Mouse (Mus musculus): Measurements from ENCODE around the gene Ylpm1.

Gene Ylpm1

GRCm38 (mm10) chr12:85009776-85010175 lies 13.7 kb downstream of the Ylpm1 start:
- DNase-seq: no peak

DNA sequence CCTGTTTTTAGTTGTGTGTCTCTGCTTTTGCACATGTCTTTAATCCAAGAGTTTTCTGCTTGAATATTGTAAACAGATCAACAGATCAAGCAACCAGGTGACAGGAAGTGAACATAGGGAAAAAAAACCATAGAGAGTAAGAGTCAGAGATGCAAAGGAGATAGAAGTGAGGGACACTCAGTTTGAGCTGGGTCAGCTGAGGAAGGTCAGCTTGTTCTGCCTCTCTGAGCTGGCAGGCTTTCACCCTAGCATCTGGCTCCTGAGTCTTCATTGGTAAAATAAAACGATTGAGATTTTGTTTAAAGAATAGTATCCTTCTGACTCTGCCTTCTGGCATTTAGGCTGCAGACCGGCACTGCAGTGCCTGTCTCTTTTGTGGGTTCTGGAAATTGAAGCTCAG lies 14.4 kb downstream of the Ylpm1 start:
- no peak for DNase-seq

- no peak for DNase-seq
Measured at GRCm38 (mm10) chr12:85012185-85012584, 16.1 kb downstream of the Ylpm1 start.

GRCm38 (mm10) chr12:85022071-85022470 lies 25.9 kb downstream of the Ylpm1 start:
- no peak for DNase-seq

- DNase-seq: no peak
Measured at GRCm38 (mm10) chr12:85032710-85033109, 36.6 kb downstream of the Ylpm1 start.

DNA sequence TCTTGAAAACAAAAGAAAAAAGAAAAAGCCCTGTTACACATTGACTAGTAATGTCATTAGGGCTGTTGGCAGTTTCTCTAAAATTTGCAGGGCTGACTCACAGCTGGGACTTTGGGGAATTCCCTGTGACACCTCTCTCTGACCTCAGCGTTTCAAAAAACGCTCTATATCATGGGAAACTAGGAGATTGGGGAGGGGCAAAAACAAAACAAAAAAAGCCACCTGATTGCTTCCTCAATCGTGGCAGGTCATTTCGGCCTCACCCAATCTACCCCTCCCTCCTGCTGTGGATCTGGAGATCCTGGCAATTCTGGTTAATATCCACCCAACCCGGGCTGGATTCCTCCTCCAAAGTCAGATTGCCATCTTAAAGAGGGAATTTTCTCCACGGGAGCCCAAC lies 55.1 kb downstream of the Ylpm1 start:
- no peak for DNase-seq

GRCm38 (mm10) chr12:85071043-85071442 lies 74.9 kb downstream of the Ylpm1 start:
- DNase-seq: no peak

DNA sequence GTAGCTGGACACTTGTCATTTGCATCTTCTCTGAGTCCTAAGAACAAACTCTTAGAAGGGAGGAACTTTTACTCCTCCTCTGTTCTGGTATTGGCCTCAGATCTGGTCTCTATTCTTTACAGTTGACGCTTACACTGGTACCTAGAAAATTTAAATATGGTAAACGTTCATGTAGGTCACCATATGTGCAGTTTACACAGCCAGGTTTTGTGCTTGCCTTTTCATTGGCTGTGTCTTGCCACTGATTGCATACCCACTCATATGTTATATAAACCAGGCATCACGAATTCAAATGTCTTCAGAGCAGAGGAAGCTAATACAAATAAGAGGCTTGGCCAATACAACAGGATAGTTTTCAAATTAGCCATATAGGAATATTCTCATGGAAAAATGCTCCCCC lies 81.0 kb downstream of the Ylpm1 start:
- no peak for DNase-seq

- DNase-seq: no peak
Measured at GRCm38 (mm10) chr12:85084257-85084656, 88.1 kb downstream of the Ylpm1 start.

DNA sequence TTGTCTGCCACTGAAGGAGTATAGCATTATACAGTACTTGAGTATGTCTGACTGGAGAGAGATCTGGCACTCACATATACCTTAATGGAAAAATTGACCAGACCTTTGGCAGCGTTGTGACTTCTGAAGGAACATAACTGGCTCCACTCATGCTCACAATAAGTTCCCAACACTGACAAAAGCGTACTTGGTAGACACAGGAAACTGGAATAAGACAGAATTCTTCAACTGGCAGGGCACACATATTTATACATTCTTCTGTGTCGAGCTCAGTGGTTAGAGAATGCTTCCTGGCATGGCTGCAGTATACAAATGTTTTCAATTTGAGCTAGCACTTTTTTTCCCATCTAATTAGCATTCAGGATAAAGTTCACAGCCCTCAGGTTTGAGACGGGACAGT lies 88.8 kb downstream of the Ylpm1 start:
- DNase-seq: no peak

DNA sequence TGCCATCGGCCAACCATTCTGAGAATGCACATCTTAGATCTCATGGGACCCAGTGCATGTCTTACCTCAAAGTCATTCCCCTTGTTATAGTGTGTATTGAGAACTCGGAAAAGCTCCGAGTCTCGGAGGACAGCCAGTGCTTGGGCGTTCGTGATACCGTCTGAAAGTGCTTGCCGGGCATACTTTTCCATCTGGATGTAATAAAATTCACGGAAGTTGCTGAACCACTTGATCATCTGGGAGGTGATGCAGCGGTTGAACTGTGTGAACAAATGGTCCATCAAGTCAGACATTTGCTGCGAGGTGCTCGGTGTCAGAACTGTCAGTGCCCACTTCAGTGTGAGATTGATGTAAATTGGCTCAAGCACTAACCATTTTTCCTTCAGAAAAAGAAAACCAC lies 91.7 kb downstream of the Ylpm1 start:
- DNase-seq: no peak

DNA sequence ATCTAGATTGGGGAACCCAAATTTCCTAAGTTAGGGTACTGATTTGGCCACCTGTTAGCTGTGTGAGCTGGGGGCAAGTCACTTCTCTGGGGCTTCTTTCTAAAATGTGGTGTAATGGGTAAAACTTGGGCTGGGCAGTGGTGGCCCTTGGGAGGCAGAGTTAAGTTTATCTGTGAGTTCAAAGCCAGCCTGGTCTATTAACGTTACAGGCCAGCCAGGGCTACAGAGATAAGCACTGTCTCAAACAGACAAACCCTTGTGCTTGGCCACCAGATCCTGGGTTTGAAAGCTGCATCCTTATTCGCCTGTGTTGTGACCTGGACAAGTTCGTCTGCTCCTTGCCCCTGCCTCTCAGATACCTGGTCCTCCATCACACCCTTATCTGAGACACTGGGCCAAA lies 95.1 kb downstream of the Ylpm1 start:
- DNase-seq: no peak

DNA sequence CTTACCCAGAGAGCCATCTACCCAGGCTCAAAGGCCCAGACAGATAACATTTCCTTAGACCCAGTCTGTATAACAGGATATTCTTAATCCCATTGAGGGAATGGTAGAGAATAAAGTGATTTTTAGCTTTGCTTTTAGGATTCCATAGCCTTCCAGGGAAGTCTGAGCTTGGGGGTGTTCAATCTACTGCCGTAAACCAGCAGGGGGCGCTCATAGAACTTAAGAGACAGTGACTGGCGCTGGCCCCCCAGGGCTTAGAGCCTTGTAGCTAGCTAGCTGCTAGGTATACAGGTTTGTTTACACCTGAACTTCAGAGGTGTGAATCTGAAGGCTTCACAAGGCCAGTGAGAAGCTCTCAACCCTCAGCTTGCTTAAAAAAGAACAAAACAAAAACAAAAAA lies 96.1 kb downstream of the Ylpm1 start:
- peak; percentile 32 to 73 for DNase-seq

- DNase-seq: no peak
Measured at GRCm38 (mm10) chr12:85094010-85094409, 97.9 kb downstream of the Ylpm1 start.

DNA sequence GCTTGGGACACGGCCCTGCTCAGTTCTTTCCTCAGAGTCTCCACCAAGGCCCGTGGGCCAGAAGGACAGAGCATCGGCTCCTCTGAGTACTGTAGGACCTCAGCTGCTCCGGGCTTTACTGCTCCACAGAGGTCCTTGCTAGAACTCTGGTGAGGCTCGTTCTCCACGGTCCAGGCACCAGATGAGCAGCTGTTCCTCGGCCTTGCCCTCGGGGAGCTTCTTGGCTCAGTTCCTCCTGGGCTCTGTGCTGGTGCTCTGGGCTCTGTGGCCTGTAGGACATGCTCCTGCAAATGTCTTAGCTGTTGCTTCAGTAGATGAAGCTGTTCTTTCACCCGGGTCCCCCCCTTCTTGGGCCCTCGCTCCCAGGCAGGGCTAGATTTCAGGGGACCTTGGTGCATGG lies 98.6 kb downstream of the Ylpm1 start:
- DNase-seq: no peak

DNA sequence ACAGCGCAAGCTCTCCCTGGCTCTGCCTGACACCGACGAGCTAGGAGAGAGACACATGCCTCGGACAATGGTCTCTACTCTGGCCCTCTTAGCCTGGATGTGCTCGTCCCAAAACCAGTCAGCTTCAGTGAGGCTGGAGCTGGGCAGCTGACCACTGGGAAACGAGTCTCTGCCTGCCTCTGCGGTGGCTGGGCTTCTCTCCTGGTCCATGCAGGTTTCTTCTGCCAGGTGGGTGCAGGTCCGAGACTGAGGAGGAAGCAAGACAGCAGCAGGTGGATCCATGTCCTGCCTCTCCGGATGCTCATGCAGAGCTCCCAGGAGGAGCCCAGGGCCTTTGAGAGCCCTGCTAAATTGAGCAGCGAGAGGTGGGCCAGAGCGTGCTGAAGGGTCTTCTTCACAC lies 99.0 kb downstream of the Ylpm1 start:
- DNase-seq: no peak

DNA sequence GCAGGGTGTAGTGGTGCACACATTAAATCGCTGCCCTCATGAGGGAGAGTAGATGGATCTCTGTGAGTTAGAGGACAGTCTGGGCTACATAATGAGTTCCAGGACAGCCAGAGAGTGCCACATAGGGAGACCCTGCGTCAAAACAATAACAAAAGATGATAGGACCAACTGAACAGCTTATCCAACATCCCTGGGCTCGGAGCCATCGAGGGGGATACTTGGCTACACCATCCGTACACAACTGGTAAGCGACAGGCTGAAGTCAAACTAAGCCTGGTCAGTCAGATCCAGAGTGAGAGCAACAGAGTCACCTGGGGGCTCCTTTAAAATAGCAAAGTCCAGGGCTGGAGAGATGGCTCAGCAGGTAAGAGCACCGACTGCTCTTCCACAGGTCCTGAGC lies 99.7 kb downstream of the Ylpm1 start:
- DNase-seq: no peak

DNA sequence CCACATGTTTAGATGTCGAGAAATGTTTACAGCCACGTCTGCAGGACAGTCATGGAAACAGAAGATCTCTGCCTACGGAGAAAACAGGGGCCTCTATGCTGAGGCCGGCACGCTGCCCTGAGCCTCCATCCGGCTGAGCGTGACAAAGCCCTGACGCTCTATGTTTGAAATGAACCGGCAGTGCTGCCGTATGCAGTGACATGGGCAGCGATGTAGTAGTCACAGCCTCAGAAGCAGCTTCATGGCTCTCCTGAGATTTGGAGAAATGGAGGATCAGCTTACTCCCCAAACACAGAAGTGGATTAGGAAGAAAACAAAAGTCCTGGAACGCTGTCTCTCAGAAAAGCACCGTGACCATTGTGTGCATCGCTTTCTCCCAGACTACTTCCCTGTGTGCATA lies 104.9 kb downstream of the Ylpm1 start:
- no peak for DNase-seq

DNA sequence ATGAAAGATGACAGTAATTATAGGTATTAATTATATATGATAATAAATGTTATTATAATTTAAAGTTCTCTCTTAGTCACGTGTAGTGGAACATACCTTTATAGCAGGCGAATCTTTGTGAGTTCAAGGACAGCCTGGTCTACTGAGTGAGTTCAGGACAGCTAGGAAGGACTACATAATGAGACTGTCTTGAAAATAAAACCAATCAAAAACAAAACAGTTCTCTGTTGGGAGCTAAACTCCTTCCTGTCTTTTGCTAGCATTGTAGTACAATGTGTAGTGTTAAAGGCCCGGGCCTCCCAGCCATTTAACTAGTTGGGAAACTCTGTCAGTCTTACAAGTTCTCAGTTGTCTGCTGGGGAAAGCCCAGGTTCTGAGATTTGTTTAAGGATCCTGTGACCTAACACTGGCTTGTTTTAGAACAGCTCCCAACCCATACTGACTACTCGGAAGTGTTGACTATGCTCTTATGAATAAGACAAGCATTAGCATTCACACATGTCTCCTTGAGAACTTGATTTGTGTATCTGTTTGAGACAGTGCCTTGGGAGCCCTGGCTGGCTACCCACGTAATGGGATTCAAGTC lies 105.5 kb downstream of the Ylpm1 start:
- no peak for DNase-seq

GRCm38 (mm10) chr12:85103096-85103495 lies 107.0 kb downstream of the Ylpm1 start:
- DNase-seq: no peak

GRCm38 (mm10) chr12:85104789-85105188 lies 108.7 kb downstream of the Ylpm1 start:
- no peak for DNase-seq

DNA sequence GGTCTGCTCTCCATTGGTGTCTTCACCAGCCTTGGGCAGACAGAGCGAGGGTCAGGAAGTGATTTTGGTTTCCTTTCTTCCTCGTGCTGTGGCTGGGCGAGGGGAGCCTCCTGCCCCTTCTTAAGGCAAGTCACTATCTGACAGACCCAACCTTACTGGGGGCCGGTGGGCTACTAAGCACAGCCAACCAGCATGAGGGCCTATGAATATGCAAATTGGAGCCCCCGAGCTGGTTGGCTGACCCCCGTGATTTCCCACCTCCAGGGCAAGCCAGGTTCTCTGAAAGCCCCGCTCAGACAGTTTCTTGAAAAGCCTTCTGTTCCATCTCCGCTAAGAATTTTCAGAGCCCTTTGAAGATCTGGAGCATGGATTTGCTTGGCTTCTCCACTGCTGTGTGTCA lies 110.2 kb downstream of the Ylpm1 start:
- DNase-seq: no peak

GRCm38 (mm10) chr12:85108643-85109042 lies 112.5 kb downstream of the Ylpm1 start:
- no peak for DNase-seq

DNA sequence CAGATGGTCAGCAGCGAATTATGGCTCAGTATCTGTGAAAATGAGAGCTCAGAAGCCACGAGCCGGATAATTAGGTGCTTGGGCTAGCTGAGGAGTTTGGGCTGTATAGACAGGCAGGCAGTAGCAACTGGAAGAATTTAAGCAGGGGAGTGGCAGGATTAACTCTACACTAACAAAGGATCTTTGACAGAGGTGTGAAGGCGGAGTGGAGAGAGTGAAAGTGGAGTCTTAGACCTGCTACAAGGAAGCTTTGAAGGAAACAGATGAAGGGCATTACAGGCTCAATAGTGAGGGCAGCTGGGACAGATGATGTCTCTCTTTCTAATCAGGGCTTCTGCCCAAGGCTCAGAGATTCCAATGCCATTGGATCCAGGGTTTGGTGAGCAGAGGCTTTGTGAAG lies 113.3 kb downstream of the Ylpm1 start:
- no peak for DNase-seq

DNA sequence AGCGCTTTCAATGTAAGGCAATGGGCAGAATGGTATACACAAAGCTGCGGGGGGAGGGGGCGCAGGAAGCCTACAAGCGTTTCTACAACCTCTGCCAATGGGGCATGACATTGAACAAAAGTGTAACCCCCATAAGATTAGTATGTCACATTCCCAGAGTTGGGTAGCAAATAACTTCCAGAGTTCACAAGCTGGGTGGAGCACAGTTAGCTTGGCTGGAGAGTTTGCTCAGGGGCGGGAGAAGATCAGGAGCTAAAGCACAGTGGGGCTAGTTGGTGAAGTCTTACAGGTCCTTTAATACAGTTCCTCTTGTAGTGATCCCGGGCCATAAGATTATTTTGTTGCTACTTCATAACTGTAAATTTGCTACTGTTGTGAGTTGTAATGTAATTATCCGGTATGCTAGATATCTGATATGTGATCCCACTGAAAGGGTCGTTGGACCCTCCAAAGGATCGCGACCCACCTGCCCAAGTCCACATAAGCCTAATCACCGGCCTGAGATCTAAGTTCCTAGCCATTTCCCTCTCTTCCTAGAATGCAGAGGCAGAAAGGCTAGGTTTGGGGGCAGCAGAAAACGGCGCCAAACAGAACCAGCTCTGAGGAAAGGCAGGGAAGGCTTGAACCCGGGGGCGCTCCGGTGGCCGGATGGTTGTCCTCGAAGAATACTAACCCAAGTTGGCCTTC lies 114.0 kb downstream of the Ylpm1 start:
- DNase-seq: no peak
